Mouse (Mus musculus) E14TG2a.4 (cell line): ENCODE measurements around the gene Slc35g2.

Experiments used
- CTCF ChIP-seq: conservative IDR thresholded peaks from 2 replicates; pipeline ENCODE4 v1.5.1; 2014; ENCODE audit warnings: low read length
- NANOG ChIP-seq: IDR thresholded peaks from 2 replicates; pipeline ENCODE4 v1.6.1; 2014; ENCODE audit warnings: borderline replicate concordance, low read length, mixed read lengths
- POU5F1 ChIP-seq: IDR thresholded peaks from 2 replicates; pipeline ENCODE4 v1.6.1; 2014; ENCODE audit warnings: low read length, borderline replicate concordance

- TF ChIP-seq CTCF (no peak), POU5F1 (no peak), NANOG (no peak)
Observed at GRCm38 (mm10) chr9:100580196-100580740, 9.4 kb upstream of the Slc35g2 start.
